Mouse (Mus musculus) 3134 (cell line): ENCODE measurements at regions not wholly inside any gene's neighbourhood (a gene's known extent, or its start where the extent isn't known, plus 50 kb on each side); places are given as distances from the start of the nearest gene placed in this dataset.
A peak's percentile ranks its signal among the peaks of the same experiment; 100 is the strongest.
"Not testable (repeated sequence)": the region's sequence is repeated elsewhere in the genome, so short reads cannot be mapped to it uniquely, and the experiment has no call there.

Experiments
- DNase-seq: peaks from one replicate; pipeline ENCODE4 v3.0.0-alpha.2; 2011; ENCODE audit warnings: low spot score; ENCODE audit not compliant: insufficient read length; ENCODE audit errors: extremely low read depth

DNA sequence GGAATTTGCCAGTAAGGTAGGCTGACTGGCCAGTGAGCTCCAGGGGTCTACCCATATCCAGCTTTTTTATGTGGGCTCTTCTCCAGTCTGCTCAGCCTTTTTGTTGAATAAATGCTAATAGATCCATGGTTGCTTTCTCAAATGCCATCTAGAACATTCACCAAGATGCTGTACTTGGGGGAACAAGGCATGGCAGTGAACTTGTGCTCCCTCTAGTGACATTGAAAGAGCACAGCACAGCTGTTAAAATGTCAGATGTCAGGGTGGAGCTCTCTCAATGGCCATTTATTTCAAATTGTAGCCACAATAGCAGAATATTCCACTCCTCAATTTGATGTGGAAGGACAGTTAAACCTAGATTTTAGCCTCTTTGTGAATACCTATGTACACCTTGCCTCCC lies 86.3 kb downstream of the Kcnk1 start:
- DNase-seq = no peak

DNA sequence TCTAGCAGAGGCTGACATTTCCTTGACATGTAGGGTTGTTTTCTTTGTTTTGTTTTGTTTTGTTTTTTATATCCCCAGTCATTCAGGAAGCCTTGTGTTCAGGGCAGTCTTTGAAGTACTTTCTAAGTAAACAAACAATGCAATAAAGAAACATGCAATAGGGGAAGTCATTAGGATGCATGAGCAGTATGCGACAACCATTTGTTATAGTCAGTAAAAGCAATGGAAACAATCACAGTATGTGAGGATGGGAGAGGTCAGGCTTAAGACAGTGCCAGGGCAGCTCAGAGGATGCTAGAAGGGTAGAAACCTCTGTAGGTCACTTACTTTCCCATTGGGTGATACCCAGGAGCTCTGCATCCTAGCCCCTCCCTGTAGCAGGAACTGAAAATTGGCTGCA lies 87.9 kb downstream of the Kcnk1 start:
- no peak for DNase-seq

DNA sequence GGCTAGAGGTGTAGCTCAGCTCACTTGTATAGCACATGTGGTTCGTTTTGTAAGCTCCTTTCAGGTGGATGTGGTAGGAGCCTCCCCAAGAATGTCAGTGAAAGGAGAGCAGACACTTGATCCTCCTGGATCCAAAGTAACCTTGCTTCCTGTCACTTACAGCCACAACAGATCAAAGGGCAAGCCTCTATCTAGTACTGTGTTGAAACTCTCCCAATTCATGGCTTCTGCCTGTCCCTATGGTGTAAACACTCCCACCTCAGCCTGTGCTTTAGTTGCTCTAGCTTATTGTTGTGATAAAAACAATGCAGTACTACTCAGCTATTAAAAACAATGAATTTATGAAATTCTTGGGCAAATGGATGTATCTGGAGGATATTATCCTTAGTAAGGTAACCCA lies 95.8 kb downstream of the Kcnk1 start:
- DNase-seq = no peak

DNA sequence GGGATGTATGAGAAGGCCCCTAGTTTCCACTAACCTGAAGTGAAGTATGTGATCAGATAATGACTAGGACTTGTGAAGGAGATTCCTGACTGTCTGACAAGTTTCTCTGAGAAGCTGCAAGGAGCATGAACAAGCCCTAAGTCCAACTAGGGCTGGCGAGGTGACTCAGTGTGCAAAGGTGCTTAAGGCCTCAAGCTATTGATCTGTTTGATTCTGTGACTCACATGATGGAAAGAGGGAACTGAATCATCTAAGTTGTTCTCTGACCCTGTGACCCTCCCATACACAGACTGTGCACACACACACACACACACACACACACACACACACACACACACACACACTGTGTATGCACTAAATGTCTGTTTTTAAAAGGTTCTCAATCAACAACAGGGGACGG lies 99.0 kb downstream of the Kcnk1 start:
- no peak for DNase-seq

DNA sequence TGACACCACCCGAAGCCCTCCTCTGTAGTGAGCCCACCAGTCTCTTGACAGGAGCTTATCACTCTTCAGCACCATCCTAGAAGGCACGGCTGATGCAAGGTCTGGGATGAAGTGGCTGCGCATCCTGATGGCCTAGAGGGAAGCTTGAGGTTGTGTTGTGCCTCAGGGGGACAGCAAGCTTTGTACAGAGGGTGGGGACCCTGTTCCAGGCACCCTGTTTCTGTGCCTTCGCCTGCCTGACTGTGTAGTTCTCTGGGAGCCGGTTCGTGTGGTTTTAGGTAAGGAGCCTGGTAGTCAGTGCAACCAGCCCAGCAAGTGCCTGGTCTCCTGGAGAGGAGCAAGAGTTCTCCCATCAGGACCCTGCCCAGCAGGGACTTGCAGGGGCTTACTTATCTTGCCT lies 101.1 kb downstream of the Kcnk1 start:
- no peak for DNase-seq

DNA sequence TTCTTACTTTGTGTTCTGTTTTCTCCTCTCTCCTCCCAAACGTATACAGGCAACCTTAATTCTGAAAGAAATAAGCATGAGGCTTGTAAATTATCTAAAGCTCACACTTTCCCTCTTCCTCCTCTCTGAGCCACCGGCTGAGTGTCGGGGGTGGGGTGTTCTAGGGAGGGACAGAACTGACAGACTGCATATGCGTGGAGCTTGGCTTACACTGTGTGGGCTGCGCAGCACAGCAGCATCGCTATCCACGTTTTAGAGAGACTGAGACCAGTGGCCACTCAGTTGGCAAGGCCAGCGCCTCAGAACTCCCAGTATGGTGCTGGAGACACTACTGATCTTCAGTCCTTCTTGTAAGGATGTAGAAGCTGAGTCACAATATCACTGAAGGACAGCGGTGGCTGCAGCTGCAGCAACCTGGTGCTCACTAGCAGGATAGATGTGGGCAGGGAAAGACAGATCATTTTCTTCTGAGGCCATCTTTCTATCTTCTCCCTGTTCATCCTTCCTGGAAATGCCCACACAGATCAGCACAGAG lies 101.7 kb downstream of the Kcnk1 start:
- no peak for DNase-seq

DNA sequence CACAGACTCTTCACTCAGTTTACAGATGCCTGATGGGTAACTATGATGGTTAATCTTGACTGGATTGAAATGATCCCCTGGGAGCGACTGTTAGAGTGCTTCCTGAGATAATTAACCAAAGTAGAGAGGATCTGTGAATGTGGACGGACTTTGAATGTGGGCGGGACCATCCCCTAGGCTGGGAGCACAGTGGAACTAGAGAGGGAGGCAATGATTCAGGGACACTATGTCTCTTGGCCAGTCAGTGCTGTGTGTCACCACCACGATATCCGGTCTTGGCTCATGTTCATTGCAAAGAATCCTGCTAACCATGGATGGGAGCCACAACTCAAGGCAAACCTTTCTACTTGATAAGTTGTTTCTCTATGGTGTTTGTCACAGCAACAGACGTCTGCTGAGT lies 103.9 kb downstream of the Kcnk1 start:
- no peak for DNase-seq

DNA sequence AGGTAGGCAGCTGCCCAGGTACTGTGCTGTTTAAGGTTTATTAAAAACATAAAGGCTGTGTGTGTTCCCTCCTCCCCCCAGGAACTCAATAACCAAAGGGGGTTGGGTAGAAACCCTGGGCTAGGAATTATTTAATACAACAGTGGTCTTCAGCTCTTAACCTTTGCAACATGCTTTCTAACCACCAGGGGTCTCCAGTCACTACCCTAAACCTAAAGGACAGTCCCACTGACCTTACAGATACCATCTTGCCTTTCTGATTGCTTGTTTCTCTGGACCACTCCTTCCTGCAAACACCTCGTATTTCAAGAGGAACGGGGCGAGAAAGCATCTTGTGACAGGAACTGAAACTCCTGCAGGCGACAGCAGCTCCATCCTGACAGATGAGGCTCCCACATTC lies 104.9 kb downstream of the Kcnk1 start:
- DNase-seq = no peak

DNA sequence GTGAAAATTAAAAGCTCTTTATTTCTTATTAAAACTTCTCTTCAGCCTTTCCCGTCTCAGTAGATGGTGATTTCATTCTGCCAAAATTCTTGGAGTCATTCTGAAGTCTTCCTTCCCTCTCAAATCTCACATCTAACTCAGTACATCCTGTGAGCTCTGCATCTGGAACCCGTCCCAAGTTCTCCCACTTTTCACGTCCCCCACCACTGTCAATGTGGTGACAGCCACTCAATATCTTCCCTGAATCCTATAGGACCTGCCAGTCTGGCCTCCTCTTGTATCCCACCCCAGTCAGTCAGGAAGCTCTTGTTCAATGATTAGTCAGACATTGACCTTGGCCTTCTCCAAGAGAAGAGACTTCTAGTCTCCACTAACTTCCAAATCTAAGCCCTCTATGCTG lies 110.1 kb downstream of the Kcnk1 start:
- no peak for DNase-seq

DNA sequence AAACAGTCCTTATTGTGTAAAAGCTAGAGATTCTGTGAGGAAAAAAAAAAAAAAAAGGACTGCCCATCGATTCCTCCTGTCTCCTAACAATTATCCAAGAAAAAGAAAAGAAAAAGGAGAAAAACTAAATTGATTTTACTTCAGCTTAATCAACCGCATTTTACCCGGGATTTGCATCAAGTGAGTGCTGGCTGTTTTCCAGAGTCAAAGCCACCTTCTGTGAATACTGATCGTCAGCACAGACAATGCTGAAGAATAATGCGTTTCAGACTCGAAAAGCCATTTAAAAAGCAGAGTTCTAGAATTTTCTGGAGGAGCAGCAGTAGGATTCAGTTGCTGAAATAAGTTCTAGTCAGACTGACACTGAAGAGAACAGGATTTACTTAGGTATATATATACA lies 131.1 kb downstream of the Kcnk1 start:
- DNase-seq = no peak

DNA sequence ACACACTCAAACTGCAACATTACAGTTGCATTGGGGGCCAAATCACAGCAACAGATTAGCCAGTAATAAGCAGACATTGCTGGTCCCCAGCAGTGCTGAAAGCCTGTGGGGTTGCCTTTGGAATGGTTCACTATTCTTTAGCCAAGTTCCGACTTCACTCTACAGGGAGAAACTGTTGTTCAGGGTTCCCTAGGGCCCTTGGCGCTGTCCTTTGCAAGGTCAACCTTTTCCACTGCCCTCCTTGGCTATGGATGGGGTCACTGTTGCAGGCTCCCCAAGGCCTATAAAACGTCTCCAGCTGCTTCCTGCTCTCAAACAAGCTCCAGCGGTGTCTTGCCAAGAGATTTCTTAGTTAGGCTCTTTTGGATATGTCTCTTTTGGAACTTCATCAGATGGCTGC lies 137.1 kb downstream of the Kcnk1 start:
- no peak for DNase-seq

DNA sequence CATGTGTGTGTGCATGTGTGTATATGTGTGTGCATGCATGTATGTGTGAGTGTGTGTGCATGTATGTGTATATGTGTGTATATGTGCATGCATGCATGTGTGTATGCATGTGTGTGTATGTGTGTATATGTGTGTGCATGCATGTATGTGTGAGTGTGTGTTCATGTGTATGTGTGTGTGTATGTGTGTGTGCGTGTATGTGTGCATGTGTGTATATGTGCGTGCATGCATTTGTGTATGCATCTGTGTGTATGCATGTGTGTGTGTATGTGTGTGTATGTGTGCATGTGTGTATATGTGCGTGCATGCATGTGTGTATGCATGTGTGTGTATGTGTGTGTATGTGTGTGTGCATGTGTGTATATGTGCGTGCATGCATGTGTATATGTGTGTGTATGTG lies 137.9 kb downstream of the Kcnk1 start:
- not testable (repeated sequence) for DNase-seq

DNA sequence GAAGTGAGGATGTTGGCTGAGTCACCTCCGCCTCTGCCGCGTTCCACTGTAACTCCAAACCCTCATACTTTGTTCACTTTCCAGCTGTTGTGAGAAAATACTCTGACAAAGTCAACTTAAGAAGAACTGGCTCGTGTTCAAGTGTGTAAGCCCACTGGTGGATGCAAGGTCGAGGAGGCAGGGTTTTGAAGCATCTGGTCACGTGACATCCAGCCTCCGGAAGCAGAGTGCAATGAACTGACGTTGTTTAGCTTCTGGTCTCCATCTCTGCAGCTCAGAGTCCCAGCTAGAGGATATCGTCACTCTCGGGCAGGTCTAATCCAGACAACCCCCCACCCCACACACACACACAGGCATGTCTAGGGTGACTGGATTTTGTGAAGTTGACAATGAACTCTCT lies 140.1 kb downstream of the Kcnk1 start:
- DNase-seq = no peak

DNA sequence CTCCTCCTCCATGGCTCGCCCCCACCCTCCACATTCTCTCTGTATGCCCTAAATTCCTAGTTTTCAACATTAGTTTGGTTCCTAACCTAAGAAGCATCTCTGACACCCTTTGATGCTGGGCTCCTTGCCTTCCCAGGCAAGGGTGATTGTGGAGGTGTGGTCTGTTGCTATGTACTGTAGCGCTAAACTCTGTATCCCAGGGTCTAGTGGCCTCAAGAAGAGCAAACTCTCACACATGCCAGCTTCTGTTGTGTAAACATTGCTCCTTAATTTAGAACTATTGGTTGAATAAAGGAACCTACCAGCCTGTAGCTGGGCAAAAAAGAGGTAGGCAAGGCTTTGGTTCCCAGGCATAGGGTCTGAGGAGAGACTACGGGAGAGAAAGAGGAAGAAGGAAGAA lies 140.6 kb downstream of the Kcnk1 start:
- DNase-seq = no peak

DNA sequence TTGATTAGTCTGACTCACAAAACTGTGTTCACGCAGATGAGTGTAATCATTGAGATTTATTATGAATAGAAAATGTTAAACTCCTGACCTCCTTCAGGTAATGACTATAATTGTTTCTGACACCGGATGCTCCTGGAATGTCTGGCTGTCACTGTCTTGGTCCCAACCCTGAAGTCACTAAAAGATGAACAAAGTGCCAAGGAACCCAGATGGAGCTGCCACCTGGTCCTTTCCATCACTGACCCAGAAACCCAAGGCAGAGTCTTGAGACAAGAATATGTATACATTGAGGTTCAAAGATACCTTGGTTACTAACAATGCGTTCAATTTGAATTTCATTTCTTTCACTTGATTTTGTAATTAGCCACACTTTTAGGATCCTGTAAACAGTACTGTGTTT lies 142.0 kb downstream of the Kcnk1 start:
- DNase-seq = no peak

DNA sequence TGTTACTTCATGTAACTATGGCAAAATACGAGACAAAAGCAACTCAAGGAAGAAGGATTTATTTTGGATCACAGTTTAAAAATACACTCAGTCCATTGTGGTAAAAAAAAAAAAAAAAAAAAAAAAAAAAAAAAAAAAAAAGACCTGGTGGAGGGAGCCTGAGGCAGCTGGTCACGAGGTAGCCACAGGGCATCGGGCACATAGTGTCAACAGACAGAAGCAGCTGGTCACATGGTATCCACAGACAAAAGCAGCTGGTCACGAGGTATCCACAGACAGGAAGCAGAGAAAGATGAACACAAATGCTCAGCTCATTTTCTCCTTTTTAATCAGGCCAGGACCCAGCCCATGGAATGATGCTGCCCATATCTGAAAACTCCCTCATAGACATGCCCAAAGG lies 142.5 kb downstream of the Kcnk1 start:
- no peak for DNase-seq

DNA sequence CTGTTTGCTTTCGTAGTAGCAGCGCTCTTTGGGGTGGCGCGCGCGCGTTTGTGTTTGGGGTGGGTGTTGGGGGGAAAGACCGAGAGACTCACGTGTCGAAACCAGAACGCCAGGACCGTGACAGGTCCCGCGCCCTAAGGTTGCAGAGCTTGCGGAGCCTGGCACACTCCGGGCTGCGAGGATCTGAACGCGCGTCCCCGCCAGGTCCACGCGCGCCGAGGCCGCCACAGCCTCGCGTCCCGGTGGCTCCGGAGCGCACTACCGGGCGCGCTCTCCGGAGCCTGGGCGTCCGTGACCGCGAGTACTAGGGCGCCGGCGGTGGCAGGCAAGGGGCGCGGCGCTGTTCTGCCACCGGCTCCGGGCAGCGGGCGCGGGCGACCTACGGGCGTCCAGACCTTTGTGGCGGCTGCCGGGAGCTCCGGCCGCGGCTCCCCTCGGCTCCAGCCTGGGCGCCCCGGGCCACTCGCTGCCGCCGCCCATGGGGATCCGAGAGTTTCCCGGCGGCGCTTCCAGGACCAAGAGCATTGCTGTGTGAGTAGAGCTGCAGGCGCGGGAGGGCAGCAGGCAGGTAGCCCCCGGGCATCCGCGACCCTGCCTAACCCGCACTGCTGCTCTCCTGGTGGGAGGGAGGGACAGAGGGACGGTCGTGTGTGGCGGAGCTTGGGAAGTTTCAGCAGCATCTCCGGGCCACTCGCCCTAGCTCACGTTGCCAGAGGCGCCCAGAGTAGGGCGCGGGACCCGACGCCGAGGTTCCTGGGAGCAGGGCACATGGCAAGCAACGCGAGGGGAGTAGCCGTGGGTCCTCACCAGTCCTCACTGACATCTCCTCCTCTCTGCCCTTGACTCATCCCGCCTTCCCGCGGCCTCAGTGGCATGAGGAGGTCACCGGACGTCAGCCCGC lies 143.9 kb downstream of the Kcnk1 start:
- peak; percentile 4 for DNase-seq

DNA sequence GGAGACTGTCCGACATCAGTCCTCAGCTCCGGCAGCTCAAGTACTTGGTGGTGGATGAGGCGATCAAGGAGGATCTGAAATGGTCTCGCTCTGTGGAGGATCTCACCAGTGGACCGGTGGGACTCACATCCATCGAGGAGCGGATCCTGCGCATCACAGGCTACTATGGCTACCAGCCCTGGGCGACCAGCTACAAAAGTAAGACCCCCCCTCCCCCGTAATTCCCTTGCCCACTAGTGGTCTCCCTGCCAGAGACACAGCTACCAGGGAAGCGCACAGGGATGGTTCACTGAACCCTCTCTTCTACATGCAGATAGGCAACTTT lies 144.5 kb downstream of the Kcnk1 start:
- no peak for DNase-seq

DNA sequence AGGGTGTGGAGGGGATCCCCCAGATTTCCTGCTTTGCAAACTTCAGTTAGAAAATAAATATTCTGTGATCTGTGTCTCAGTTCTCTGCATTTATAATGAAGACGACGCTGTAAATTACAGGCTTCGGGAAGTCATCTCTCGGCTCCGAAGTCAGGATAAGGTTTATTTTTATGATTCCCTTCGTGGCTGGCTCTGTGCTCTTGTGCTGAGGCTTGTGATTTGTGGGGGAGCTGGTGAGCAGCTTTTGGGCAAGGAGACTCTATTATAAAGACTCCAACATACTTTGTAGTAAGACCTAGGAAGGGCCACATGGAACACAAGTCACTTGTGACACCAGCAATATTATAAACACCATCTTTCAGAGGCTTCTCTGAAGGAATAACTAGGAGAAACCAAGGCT lies 146.0 kb downstream of the Kcnk1 start:
- DNase-seq = no peak

DNA sequence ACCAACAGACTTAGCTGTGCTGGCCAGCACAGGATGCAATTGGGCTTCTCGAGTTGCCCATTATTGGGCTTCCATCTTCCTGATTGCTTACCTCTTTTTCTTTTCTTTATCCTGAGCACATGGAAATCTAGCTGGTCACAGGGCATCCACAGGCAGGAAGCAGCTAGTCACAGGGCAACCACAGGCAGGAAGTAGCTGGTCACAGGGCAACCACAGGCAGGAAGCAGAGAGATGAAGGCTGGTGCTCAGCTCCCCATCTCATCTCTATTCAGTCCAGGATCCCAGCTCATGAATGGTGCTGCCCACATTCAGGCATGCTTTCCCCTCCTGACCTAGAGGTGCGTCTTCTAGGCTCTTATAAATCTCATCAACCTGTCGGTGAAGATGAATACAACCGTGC lies 146.8 kb upstream of the Slc35f3 start:
- DNase-seq = no peak

DNA sequence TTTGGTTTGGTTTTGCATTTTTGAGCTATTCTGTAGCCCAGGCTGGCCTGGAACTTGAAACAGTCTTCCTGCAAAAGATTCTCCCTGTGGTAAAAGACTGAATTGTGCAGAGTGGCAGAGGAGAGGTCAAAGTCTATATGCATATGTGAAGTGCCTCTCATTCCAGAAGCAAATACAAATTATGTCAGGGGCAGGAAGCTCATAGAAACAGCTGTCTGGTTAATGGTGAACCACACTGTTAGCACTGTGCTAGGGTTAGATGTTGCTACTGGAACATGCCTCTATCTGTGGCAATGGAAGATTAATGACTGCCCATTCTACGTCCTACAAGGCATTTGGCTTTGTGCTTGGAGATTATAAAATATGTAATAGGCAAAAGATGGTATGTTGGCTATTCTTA lies 144.4 kb upstream of the Slc35f3 start:
- DNase-seq = no peak

DNA sequence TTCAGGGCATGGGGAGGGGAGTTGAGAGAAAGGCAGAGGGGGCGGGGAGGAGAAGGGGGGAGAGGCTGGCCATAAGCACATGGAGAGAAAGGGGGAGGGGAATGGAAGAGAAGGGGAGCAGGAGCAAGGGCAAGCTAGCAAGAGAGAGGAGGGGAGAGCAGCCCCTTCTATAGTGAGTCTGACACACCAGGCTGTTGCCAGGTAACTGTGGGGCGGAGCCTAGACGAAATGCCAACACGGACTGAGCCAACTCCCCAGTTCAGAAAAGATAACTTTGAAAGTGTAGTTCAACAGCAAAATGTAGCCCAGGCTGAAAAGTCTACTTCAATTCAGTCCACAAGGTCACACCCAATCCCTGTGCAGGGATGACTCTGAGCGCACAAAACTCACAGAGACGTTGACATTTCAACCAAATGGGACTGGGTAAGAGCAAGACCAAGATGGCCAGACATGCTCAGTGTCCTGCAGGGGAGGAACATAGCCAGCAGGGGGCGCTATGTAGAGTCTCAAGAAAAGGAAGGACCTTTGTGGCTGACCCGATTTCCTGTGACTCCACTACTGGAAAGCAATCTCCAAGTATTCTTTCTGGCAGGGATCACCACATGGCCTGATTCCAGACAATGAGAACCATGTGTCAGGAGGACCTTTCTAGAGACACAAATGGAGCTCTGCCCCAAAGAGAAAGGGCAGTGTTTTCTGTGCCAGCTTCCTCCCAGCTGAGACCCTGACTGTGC lies 140.7 kb upstream of the Slc35f3 start:
- no peak for DNase-seq
